Comparison of ENCODE assay signal across 18 mouse cellular contexts in the genomic region with DNA sequence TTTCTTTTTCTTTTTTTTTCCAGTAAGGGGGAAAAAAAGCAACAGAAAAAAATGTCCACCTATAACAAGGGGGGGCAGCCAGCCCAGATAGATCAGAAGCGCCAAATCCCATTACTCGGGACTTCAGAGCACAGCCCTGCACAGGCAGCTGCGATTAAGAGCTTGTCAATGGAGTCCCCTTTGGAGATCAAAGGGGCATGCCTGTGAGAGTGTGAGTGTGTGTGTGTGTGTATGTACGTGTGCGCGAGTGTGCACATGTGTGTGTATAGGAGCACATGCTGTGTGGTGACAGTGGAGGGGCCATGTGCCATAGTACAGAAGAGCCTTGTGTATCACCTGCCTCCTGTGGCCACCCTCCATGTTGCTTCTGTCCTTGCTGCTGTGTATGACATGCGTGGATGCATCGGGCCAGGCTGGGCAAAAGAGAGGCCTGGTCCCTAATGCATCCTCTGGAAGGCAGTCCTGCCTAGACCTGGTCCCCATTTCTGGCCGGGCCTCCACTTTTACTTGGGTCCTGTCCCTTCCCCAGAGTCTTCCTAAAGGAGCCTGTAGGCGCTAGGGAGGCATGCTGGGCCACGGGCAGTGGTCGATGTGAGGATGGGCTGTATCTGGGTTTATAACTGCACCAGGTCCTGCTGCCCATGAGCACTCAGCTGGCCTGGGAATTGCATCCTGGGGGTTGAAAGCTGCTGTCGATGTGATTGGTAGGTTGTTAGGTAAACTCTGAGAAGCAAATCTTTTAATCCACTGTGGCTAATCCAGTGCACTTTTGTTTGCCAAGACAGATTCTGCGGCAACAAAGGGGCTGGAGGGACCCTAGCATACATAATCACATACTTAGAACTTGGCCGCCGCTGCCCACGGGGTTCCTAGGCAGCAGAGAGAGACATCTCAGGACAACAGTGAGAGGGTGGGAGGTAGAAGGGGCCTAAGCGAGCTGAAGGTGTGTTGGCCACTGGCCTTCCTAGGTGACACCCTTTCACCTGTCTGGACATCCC. TPM values are rescaled to one million over a fixed set of nuclear protein-coding genes. Genes with fewer than 3 reads are reported as not detected.
DNase-seq lines count a peak whose midpoint lies in the region; ATAC-seq and TF ChIP-seq lines count a peak whose summit lies in the region.
"Had no signal": no experiment of that assay in that cellular context is flagged by ENCODE, and none has a peak within 500 bp of the region (broad histone marks: within the 10 kb centered on the region; RNA-seq: fewer than 3 reads in every experiment).

No protein-coding gene starts in this region.

- peak; percentile 33 for ATAC-seq in forebrain, embryonic 14.5 days
- peak; percentile 70 for ATAC-seq in midbrain, embryonic 14.5 days (ENCODE audit: low FRiP score, low TSS enrichment)

- H3K4me3 ChIP-seq in E14TG2a.4 (replicated peaks; ENCODE audit: low read length), result peak overlapping the region; percentile 65
- peak overlapping the region; percentile 8 for H3K4me3 ChIP-seq in forebrain, embryonic 14.5 days (ENCODE audit: low read depth, low read length)
- peak overlapping the region; percentile 44 for H3K4me3 ChIP-seq in midbrain, embryonic 14.5 days (replicated peaks; ENCODE audit: low read depth, low read length)
- H3K4me3 ChIP-seq: embryonic facial prominence, embryonic 13.5 days; hindbrain, embryonic 15.5 days; limb, embryonic 13.5 days; neural tube, embryonic 12.5 days had no signal

- H3K36me3 ChIP-seq in E14TG2a.4 (ENCODE audit: insufficient read depth, low read length), result peaks cover 71% of the 10 kb centered on the region
- peaks cover 42% of the 10 kb centered on the region for H3K36me3 ChIP-seq in forebrain, embryonic 14.5 days (ENCODE audit: control insufficient read depth, insufficient read depth, low read length)
- peaks cover 30% of the 10 kb centered on the region for H3K36me3 ChIP-seq in midbrain, embryonic 14.5 days (ENCODE audit: control insufficient read depth, insufficient read depth, low read length)

- H3K27ac ChIP-seq in forebrain, embryonic 14.5 days (ENCODE audit: low read depth, low read length), result peak overlapping the region; percentile 21; the same call in 1 of the 2 replicates
- H3K27ac ChIP-seq in midbrain, embryonic 14.5 days (replicated peaks; ENCODE audit: low read depth, low read length), result peak overlapping the region; percentile 85
- H3K27ac ChIP-seq: embryonic facial prominence, embryonic 13.5 days; hindbrain, embryonic 15.5 days; limb, embryonic 13.5 days; neural tube, embryonic 12.5 days had no signal

- peak; percentile 13 for DNase-seq in embryo, embryonic 11 days
- no peak for DNase-seq in embryo, embryonic 10.5 days (ENCODE audit: low spot score)
- DNase-seq in forebrain, embryonic 14.5 days (ENCODE audit: low spot score), result peak; percentile 35
- DNase-seq in midbrain, embryonic 14.5 days, result peak; percentile 79
- DNase-seq in frontal cortex, adult 2 months (ENCODE audit: extremely low spot score in 1 of 2, low spot score in 1 of 2), result no peak
- no peak for DNase-seq in layer of hippocampus, adult 11-12 months (ENCODE audit: low spot score)
- no peak for DNase-seq in adrenal gland, adult (ENCODE audit: inconsistent age in 2 of 2, low spot score in 1 of 2)
- DNase-seq: adrenal gland, adult 2 months; cerebellum, postnatal 25 days; kidney, adult 18-20 months; kidney, postnatal 14 days; lung, postnatal 14 days; right cerebral cortex, adult 18-20 months had no signal

- WGBS in forebrain, embryonic 14.5 days, result 71% methylated on average over 18 of the region's 18 CpGs
- WGBS in midbrain, embryonic 14.5 days, result 20% methylated on average over 18 of the region's 18 CpGs

- H3K9me3 ChIP-seq in E14TG2a.4 (ENCODE audit: low read length), result no peaks in the 10 kb centered on the region
- no peaks in the 10 kb centered on the region for H3K9me3 ChIP-seq in forebrain, embryonic 14.5 days (replicated peaks; ENCODE audit: control insufficient read depth, low read length)
- H3K9me3 ChIP-seq in midbrain, embryonic 14.5 days (ENCODE audit: control insufficient read depth, low read length), result no peaks in the 10 kb centered on the region
- H3K9me3 ChIP-seq: embryonic facial prominence, embryonic 13.5 days; hindbrain, embryonic 15.5 days; limb, embryonic 13.5 days; neural tube, embryonic 12.5 days had no signal

- H3K27me3 ChIP-seq in E14TG2a.4 (ENCODE audit: insufficient read depth, low read length), result no peaks in the 10 kb centered on the region
- H3K27me3 ChIP-seq in forebrain, embryonic 14.5 days (replicated peaks; ENCODE audit: control insufficient read depth, insufficient read depth, low read length), result no peaks in the 10 kb centered on the region
- no peaks in the 10 kb centered on the region for H3K27me3 ChIP-seq in midbrain, embryonic 14.5 days (ENCODE audit: control insufficient read depth, insufficient read depth, low read length)
- H3K27me3 ChIP-seq: embryonic facial prominence, embryonic 13.5 days; hindbrain, embryonic 15.5 days; limb, embryonic 13.5 days; neural tube, embryonic 12.5 days had no signal

- no peak for TF ChIP-seq CTCF in E14TG2a.4 (conservative IDR thresholded peaks at IDR 0.05; ENCODE audit: low read length)

- H3K4me1 ChIP-seq in E14TG2a.4 (replicated peaks; ENCODE audit: low read depth, low read length), result peaks cover 34% of the 10 kb centered on the region
- H3K4me1 ChIP-seq in forebrain, embryonic 14.5 days (ENCODE audit: control insufficient read depth, insufficient read depth, low read length), result no peaks in the 10 kb centered on the region
- peaks cover 13% of the 10 kb centered on the region for H3K4me1 ChIP-seq in midbrain, embryonic 14.5 days (ENCODE audit: control insufficient read depth, insufficient read depth, low read length)
- H3K4me1 ChIP-seq: embryonic facial prominence, embryonic 13.5 days; hindbrain, embryonic 15.5 days; limb, embryonic 13.5 days; neural tube, embryonic 12.5 days had no signal

- H3K9ac ChIP-seq in forebrain, embryonic 14.5 days (ENCODE audit: low read length), result peak overlapping the region; percentile 41; the same call in 1 of the 2 replicates
- peak overlapping the region; percentile 66 for H3K9ac ChIP-seq in midbrain, embryonic 14.5 days (replicated peaks; ENCODE audit: low read length)
- H3K9ac ChIP-seq: embryonic facial prominence, embryonic 13.5 days; hindbrain, embryonic 15.5 days; limb, embryonic 13.5 days; neural tube, embryonic 12.5 days had no signal

- H3K4me2 ChIP-seq in forebrain, embryonic 14.5 days (ENCODE audit: low read length), result peak overlapping the region; percentile 20; the same call in 1 of the 2 replicates
- H3K4me2 ChIP-seq in midbrain, embryonic 14.5 days (ENCODE audit: low read length), result peak overlapping the region; percentile 66
- H3K4me2 ChIP-seq: embryonic facial prominence, embryonic 13.5 days; hindbrain, embryonic 15.5 days; limb, embryonic 13.5 days; neural tube, embryonic 12.5 days had no signal

RNA-seq across cellular contexts. Expression of gene Axin1, which starts 6.3 kb away (rescaled TPM):
- polyA plus RNA-seq in forebrain, embryonic 14.5 days (2014; fragmentation: Nextera tagmentation; extraction: Ambion mirVana), result 10.3 and 11.0 TPM in 2 replicates
- polyA plus RNA-seq in midbrain, embryonic 14.5 days (2014; fragmentation: Nextera tagmentation; extraction: Ambion mirVana), result 13.4 and 16.9 TPM in 2 replicates
- polyA plus RNA-seq in frontal cortex, adult 2 months (2012; rRNA removed), result 16.9 and 20.5 TPM in 2 replicates

RNA-seq across cellular contexts. Expression of gene Mrpl28, which starts 8.9 kb away (rescaled TPM):
- 242 and 250 TPM in 2 replicates for polyA plus RNA-seq in forebrain, embryonic 14.5 days (2014; fragmentation: Nextera tagmentation; extraction: Ambion mirVana)
- 170 and 190 TPM in 2 replicates for polyA plus RNA-seq in midbrain, embryonic 14.5 days (2014; fragmentation: Nextera tagmentation; extraction: Ambion mirVana)
- 88.4 and 95.4 TPM in 2 replicates for polyA plus RNA-seq in frontal cortex, adult 2 months (2012; rRNA removed)

RNA-seq across cellular contexts. Expression of gene Tmem8, which starts 19.1 kb away (rescaled TPM):
- 1.5 and 1.9 TPM in 2 replicates for polyA plus RNA-seq in forebrain, embryonic 14.5 days (2014; fragmentation: Nextera tagmentation; extraction: Ambion mirVana)
- 2.4 and 2.9 TPM in 2 replicates for polyA plus RNA-seq in midbrain, embryonic 14.5 days (2014; fragmentation: Nextera tagmentation; extraction: Ambion mirVana)
- 29.7 and 31.4 TPM in 2 replicates for polyA plus RNA-seq in frontal cortex, adult 2 months (2012; rRNA removed)

RNA-seq across cellular contexts. Expression of gene Nme4, which starts 36.8 kb away (rescaled TPM):
- polyA plus RNA-seq in forebrain, embryonic 14.5 days (2014; fragmentation: Nextera tagmentation; extraction: Ambion mirVana), result 31.3 and 40.0 TPM in 2 replicates
- 17.5 and 23.7 TPM in 2 replicates for polyA plus RNA-seq in midbrain, embryonic 14.5 days (2014; fragmentation: Nextera tagmentation; extraction: Ambion mirVana)
- 9.2 and 10.1 TPM in 2 replicates for polyA plus RNA-seq in frontal cortex, adult 2 months (2012; rRNA removed)

RNA-seq across cellular contexts. Expression of gene Decr2, which starts 42.0 kb away (rescaled TPM):
- polyA plus RNA-seq in forebrain, embryonic 14.5 days (2014; fragmentation: Nextera tagmentation; extraction: Ambion mirVana), result 13.6 and 14.4 TPM in 2 replicates
- 21.0 and 21.5 TPM in 2 replicates for polyA plus RNA-seq in midbrain, embryonic 14.5 days (2014; fragmentation: Nextera tagmentation; extraction: Ambion mirVana)
- polyA plus RNA-seq in frontal cortex, adult 2 months (2012; rRNA removed), result 39.6 and 41.5 TPM in 2 replicates

Comparison
In these comparisons a context has a peak if more than half of its experiments do, and no peak if none do; other contexts are left out.
1. DNase-seq: peak in embryo, embryonic 11 days (single experiment), forebrain, embryonic 14.5 days (single experiment) and midbrain, embryonic 14.5 days (single experiment); none in embryo, embryonic 10.5 days (single experiment), frontal cortex, adult 2 months (0 of 2), layer of hippocampus, adult 11-12 months (single experiment) and adrenal gland, adult (0 of 2).
2. H3K4me3 ChIP-seq: peak in every context shown above with its lines; median percentile 65 in E14TG2a.4; 44 in midbrain, embryonic 14.5 days; 8 in forebrain, embryonic 14.5 days.